Mouse (Mus musculus): ENCODE data around the gene BC049715. TPM values are rescaled to one million over a fixed set of nuclear protein-coding genes. Genes with fewer than 3 reads are reported as not detected.
A peak's percentile ranks its signal among the peaks of the same experiment; 100 is the strongest.

Gene BC049715
- polyA plus RNA-seq, 1 experiment from 2014 or later = 1.9 TPM

GRCm38 (mm10) chr6:136845706-136846480, 18.5 kb downstream of the BC049715 start:
- no peaks in the 10 kb centered on the region for H3K27me3 ChIP-seq (ENCODE audit: insufficient read depth, low read length)
- WGBS = 71% methylated on average over 5 of the region's 5 CpGs
- ATAC-seq (ENCODE audit: low FRiP score, low TSS enrichment) = no peak

GRCm38 (mm10) chr6:136847267-136847666, 19.8 kb downstream of the BC049715 start:
- WGBS = 95% methylated on average over 3 of the region's 3 CpGs
- H3K9me3 ChIP-seq (ENCODE audit: low read length) = no peaks in the 10 kb centered on the region
- no peak overlapping the region for H3K4me3 ChIP-seq (ENCODE audit: low read length)
- no peaks in the 10 kb centered on the region for H3K27me3 ChIP-seq (ENCODE audit: insufficient read depth, low read length)
- no peak for ATAC-seq (ENCODE audit: low FRiP score, low TSS enrichment)
- H3K27ac ChIP-seq (ENCODE audit: low read length) = no peak overlapping the region
- H3K4me2 ChIP-seq (replicated peaks; ENCODE audit: low read depth, low read length) = no peak overlapping the region
- H3K9ac ChIP-seq (replicated peaks; ENCODE audit: low read length) = no peak overlapping the region
- H3K4me1 ChIP-seq (ENCODE audit: insufficient read depth, low read length) = no peaks in the 10 kb centered on the region
- no peaks in the 10 kb centered on the region for H3K36me3 ChIP-seq (ENCODE audit: insufficient read depth, low read length)

More at GRCm38 (mm10) chr6:136845706-136846480, 18.5 kb downstream of the BC049715 start:
- Histone ChIP-seq H3K4me1 (ENCODE audit: insufficient read depth, low read length) (no peaks in the 10 kb centered on the region), H3K4me3 (ENCODE audit: low read length) (no peak overlapping the region), H3K36me3 (ENCODE audit: insufficient read depth, low read length) (no peaks in the 10 kb centered on the region), H3K9ac (replicated peaks; ENCODE audit: low read length) (no peak overlapping the region), H3K9me3 (ENCODE audit: low read length) (no peaks in the 10 kb centered on the region), H3K4me2 (replicated peaks; ENCODE audit: low read depth, low read length) (no peak overlapping the region), H3K27ac (ENCODE audit: low read length) (no peak overlapping the region)

DNA sequence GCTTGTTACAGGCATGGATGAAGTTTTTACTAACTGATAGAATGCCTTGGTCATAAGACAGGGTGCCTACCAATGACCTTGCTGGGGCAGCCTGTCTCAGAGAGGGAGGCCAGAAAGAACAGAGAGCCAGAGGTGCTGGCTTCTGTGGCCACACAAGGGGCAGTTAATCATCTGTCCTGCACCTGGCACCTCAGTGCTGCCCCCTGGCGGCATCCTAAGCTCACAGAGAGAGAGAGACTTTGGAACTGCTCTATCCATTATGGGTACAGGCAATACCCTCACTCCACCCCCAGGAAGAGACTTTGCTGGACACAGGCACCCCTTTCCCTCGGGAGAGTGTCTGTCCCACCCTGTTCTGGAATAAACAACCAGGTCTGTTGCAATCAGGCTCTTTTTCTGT, 20.4 kb downstream of the BC049715 start:
- H3K4me1 ChIP-seq (ENCODE audit: insufficient read depth, low read length) = peaks cover 4% of the 10 kb centered on the region
- ATAC-seq (ENCODE audit: low FRiP score, low TSS enrichment) = no peak
- no peak overlapping the region for H3K9ac ChIP-seq (replicated peaks; ENCODE audit: low read length)
- H3K27ac ChIP-seq (ENCODE audit: low read length) = no peak overlapping the region
- no peaks in the 10 kb centered on the region for H3K9me3 ChIP-seq (ENCODE audit: low read length)
- no peaks in the 10 kb centered on the region for H3K27me3 ChIP-seq (ENCODE audit: insufficient read depth, low read length)
- no peak overlapping the region for H3K4me3 ChIP-seq (ENCODE audit: low read length)
- no peaks in the 10 kb centered on the region for H3K36me3 ChIP-seq (ENCODE audit: insufficient read depth, low read length)
- no peak overlapping the region for H3K4me2 ChIP-seq (replicated peaks; ENCODE audit: low read depth, low read length)
- WGBS = 29% methylated on average over 2 of the region's 2 CpGs

- no peaks in the 10 kb centered on the region for H3K9me3 ChIP-seq (ENCODE audit: low read length)
- H3K4me3 ChIP-seq (ENCODE audit: low read length) = no peak overlapping the region
- no peaks in the 10 kb centered on the region for H3K27me3 ChIP-seq (ENCODE audit: insufficient read depth, low read length)
- 92% methylated on average over 8 of the region's 8 CpGs for WGBS
- peaks cover 7% of the 10 kb centered on the region for H3K4me1 ChIP-seq (ENCODE audit: insufficient read depth, low read length)
- H3K36me3 ChIP-seq (ENCODE audit: insufficient read depth, low read length) = no peaks in the 10 kb centered on the region
- no peak overlapping the region for H3K9ac ChIP-seq (replicated peaks; ENCODE audit: low read length)
- H3K27ac ChIP-seq (ENCODE audit: low read length) = no peak overlapping the region
- no peak for ATAC-seq (ENCODE audit: low FRiP score, low TSS enrichment)
- H3K4me2 ChIP-seq (replicated peaks; ENCODE audit: low read depth, low read length) = no peak overlapping the region
Observed at GRCm38 (mm10) chr6:136848399-136848798, 21.0 kb downstream of the BC049715 start.

GRCm38 (mm10) chr6:136848971-136849370, 21.5 kb downstream of the BC049715 start:
- no peak for ATAC-seq (ENCODE audit: low FRiP score, low TSS enrichment)
- Histone ChIP-seq H3K4me2 (replicated peaks; ENCODE audit: low read depth, low read length) (no peak overlapping the region), H3K27ac (ENCODE audit: low read length) (no peak overlapping the region)

GRCm38 (mm10) chr6:136850267-136850666, 22.8 kb downstream of the BC049715 start:
- Histone ChIP-seq H3K4me1 (ENCODE audit: insufficient read depth, low read length) (peaks cover 8% of the 10 kb centered on the region), H3K9me3 (ENCODE audit: low read length) (no peaks in the 10 kb centered on the region), H3K9ac (replicated peaks; ENCODE audit: low read length) (no peak overlapping the region), H3K27ac (ENCODE audit: low read length) (no peak overlapping the region), H3K36me3 (ENCODE audit: insufficient read depth, low read length) (no peaks in the 10 kb centered on the region), H3K27me3 (ENCODE audit: insufficient read depth, low read length) (no peaks in the 10 kb centered on the region), H3K4me3 (ENCODE audit: low read length) (no peak overlapping the region), H3K4me2 (replicated peaks; ENCODE audit: low read depth, low read length) (no peak overlapping the region)
- ATAC-seq (ENCODE audit: low FRiP score, low TSS enrichment) = no peak
- 68% methylated on average over 6 of the region's 6 CpGs for WGBS

More at GRCm38 (mm10) chr6:136848971-136849370, 21.5 kb downstream of the BC049715 start:
- WGBS = 88% methylated on average over 5 of the region's 5 CpGs
- H3K9ac ChIP-seq (replicated peaks; ENCODE audit: low read length) = no peak overlapping the region
- H3K9me3 ChIP-seq (ENCODE audit: low read length) = no peaks in the 10 kb centered on the region
- H3K27me3 ChIP-seq (ENCODE audit: insufficient read depth, low read length) = no peaks in the 10 kb centered on the region
- no peak overlapping the region for H3K4me3 ChIP-seq (ENCODE audit: low read length)
- no peaks in the 10 kb centered on the region for H3K36me3 ChIP-seq (ENCODE audit: insufficient read depth, low read length)
- peaks cover 7% of the 10 kb centered on the region for H3K4me1 ChIP-seq (ENCODE audit: insufficient read depth, low read length)

DNA sequence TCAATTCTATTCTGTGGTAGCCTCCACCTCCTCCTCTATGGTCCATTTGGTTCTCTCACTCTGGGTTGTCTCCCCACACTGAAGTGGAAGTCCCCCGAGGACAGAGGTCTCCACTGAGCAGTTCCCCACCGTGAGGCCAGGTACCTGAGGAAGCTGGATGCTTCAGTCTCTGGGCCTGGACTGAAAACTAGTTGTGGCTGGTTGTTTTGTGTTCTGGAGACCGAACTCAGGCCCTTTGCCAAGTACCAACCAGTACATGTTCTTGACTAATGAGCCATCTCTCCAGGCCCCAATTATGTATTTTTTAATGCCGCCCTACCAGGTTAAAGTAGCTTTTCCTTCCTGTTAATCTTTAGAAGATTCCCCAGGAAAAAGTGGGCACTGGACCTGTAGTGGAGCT, 24.9 kb downstream of the BC049715 start:
- Histone ChIP-seq H3K36me3 (ENCODE audit: insufficient read depth, low read length) (no peaks in the 10 kb centered on the region), H3K9me3 (ENCODE audit: low read length) (no peaks in the 10 kb centered on the region), H3K4me1 (ENCODE audit: insufficient read depth, low read length) (peaks cover 19% of the 10 kb centered on the region), H3K9ac (replicated peaks; ENCODE audit: low read length) (peak overlapping the region; percentile 48; the same call in 1 of the 2 replicates), H3K27ac (ENCODE audit: low read length) (peak overlapping the region; percentile 91), H3K4me2 (replicated peaks; ENCODE audit: low read depth, low read length) (no peak overlapping the region), H3K4me3 (ENCODE audit: low read length) (no peak overlapping the region), H3K27me3 (ENCODE audit: insufficient read depth, low read length) (no peaks in the 10 kb centered on the region)
- ATAC-seq (ENCODE audit: low FRiP score, low TSS enrichment) = peak; percentile 43
- 60% methylated on average over 4 of the region's 4 CpGs for WGBS

- Histone ChIP-seq H3K27me3 (ENCODE audit: insufficient read depth, low read length) (no peaks in the 10 kb centered on the region), H3K36me3 (ENCODE audit: insufficient read depth, low read length) (no peaks in the 10 kb centered on the region), H3K4me3 (ENCODE audit: low read length) (no peak overlapping the region), H3K4me2 (replicated peaks; ENCODE audit: low read depth, low read length) (no peak overlapping the region), H3K9me3 (ENCODE audit: low read length) (no peaks in the 10 kb centered on the region), H3K4me1 (ENCODE audit: insufficient read depth, low read length) (peaks cover 23% of the 10 kb centered on the region), H3K9ac (replicated peaks; ENCODE audit: low read length) (peak overlapping the region; percentile 48; the same call in 1 of the 2 replicates), H3K27ac (ENCODE audit: low read length) (peak overlapping the region; percentile 91)
- WGBS = 49% methylated on average over 3 of the region's 3 CpGs
- no peak for ATAC-seq (ENCODE audit: low FRiP score, low TSS enrichment)
Observed at GRCm38 (mm10) chr6:136852762-136853161, 25.3 kb downstream of the BC049715 start.

DNA sequence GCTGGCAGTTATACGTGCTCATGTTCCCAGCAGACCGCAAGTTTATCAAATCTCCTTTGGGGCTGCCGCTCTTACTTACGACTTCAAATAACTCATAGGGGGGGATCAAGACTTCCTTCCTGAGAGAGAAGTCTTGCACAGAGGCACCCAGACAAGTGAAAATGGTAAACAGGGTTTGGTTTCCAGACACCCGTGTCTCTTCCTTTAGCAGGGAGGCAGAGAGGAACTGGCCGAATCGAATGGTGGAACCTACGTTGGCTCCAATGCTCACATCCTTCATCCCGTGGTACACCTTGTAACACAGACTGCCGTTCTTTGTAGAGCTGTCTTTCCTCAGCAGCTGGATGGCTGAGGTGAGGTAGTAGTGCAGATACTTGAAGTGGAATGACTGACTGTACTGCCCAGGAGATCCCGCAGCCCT, 26.9 kb downstream of the BC049715 start:
- no peak overlapping the region for H3K4me3 ChIP-seq (ENCODE audit: low read length)
- H3K4me2 ChIP-seq (replicated peaks; ENCODE audit: low read depth, low read length) = no peak overlapping the region
- H3K27ac ChIP-seq (ENCODE audit: low read length) = no peak overlapping the region
- H3K27me3 ChIP-seq (ENCODE audit: insufficient read depth, low read length) = no peaks in the 10 kb centered on the region
- H3K9ac ChIP-seq (replicated peaks; ENCODE audit: low read length) = no peak overlapping the region
- no peak for ATAC-seq (ENCODE audit: low FRiP score, low TSS enrichment)
- no peaks in the 10 kb centered on the region for H3K9me3 ChIP-seq (ENCODE audit: low read length)
- peaks cover 34% of the 10 kb centered on the region for H3K4me1 ChIP-seq (ENCODE audit: insufficient read depth, low read length)
- no peaks in the 10 kb centered on the region for H3K36me3 ChIP-seq (ENCODE audit: insufficient read depth, low read length)
- WGBS = 74% methylated on average over 11 of the region's 11 CpGs

DNA sequence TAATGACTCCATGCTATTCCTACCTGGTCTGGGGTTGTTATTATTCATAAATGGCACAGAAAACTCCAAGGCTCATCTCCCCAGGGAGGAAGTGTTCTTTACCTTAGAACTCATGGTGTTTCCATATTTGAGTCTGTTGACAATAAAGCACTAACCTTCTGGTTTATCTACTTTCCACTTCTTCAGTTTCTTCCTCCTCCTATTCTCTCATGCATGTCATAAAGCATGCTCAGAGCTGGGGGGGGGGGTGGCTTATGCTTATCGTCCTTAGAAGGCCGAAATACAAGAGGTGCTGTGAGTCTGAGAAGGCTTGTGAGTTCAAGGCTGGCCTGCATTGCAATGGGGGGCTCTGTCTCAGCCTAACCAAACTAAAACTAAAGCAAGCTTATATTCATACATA, 27.8 kb downstream of the BC049715 start:
- H3K4me1 ChIP-seq (ENCODE audit: insufficient read depth, low read length) = peaks cover 34% of the 10 kb centered on the region
- H3K4me2 ChIP-seq (replicated peaks; ENCODE audit: low read depth, low read length) = no peak overlapping the region
- H3K9ac ChIP-seq (replicated peaks; ENCODE audit: low read length) = no peak overlapping the region
- WGBS = 69% methylated on average over 2 of the region's 2 CpGs
- no peak overlapping the region for H3K4me3 ChIP-seq (ENCODE audit: low read length)
- ATAC-seq (ENCODE audit: low FRiP score, low TSS enrichment) = no peak
- H3K9me3 ChIP-seq (ENCODE audit: low read length) = no peaks in the 10 kb centered on the region
- H3K27me3 ChIP-seq (ENCODE audit: insufficient read depth, low read length) = no peaks in the 10 kb centered on the region
- H3K27ac ChIP-seq (ENCODE audit: low read length) = no peak overlapping the region
- H3K36me3 ChIP-seq (ENCODE audit: insufficient read depth, low read length) = no peaks in the 10 kb centered on the region
